Mouse (Mus musculus): Measurements from ENCODE around the gene Sash3. TPM values are rescaled to one million over a fixed set of nuclear protein-coding genes. Genes with fewer than 3 reads are reported as not detected.
A peak's percentile ranks its signal among the peaks of the same experiment; 100 is the strongest.

Gene Sash3
- 100 to 1,000 TPM; 332 to 499 TPM for polyA plus RNA-seq (2017; shearing (Covaris generic))

- ATAC-seq = peak; percentile 65
Observed at GRCm38 (mm10) chrX:48146262-48146661, at the start of gene Sash3. TSS of gene Sash3 (plus strand) at chrX:48146436.

- no peak for ATAC-seq
Observed at GRCm38 (mm10) chrX:48096580-48096979, 49.7 kb upstream of the Sash3 start.

- ATAC-seq = peak; percentile 94
Observed at GRCm38 (mm10) chrX:48098470-48099129, 47.6 kb upstream of the Sash3 start.

GRCm38 (mm10) chrX:48099871-48100270 lies 46.4 kb upstream of the Sash3 start:
- no peak for ATAC-seq

GRCm38 (mm10) chrX:48103256-48103655 lies 43.0 kb upstream of the Sash3 start:
- ATAC-seq = no peak

- ATAC-seq = no peak
Observed at GRCm38 (mm10) chrX:48104736-48105441, 41.3 kb upstream of the Sash3 start.

- no peak for ATAC-seq
Observed at GRCm38 (mm10) chrX:48106226-48106625, 40.0 kb upstream of the Sash3 start.

GRCm38 (mm10) chrX:48108394-48109315 lies 37.6 kb upstream of the Sash3 start, which contains the start of gene Xpnpep2:
TSS of gene Xpnpep2 (plus strand) at chrX:48108725.
- no peak for ATAC-seq

GRCm38 (mm10) chrX:48109316-48109655 lies 37.0 kb upstream of the Sash3 start:
- ATAC-seq = no peak

- ATAC-seq = no peak
Observed at GRCm38 (mm10) chrX:48119294-48119693, 26.9 kb upstream of the Sash3 start.

GRCm38 (mm10) chrX:48124132-48125071 lies 21.8 kb upstream of the Sash3 start:
- ATAC-seq = peak; percentile 60

GRCm38 (mm10) chrX:48126903-48127476 lies 19.2 kb upstream of the Sash3 start:
- ATAC-seq = peak; percentile 14

- peak; percentile 74 for ATAC-seq
Observed at GRCm38 (mm10) chrX:48127502-48128218, 18.6 kb upstream of the Sash3 start.

GRCm38 (mm10) chrX:48129167-48129566 lies 17.1 kb upstream of the Sash3 start:
- ATAC-seq = no peak

- peak; percentile 35 for ATAC-seq
Observed at GRCm38 (mm10) chrX:48136935-48137334, 9.3 kb upstream of the Sash3 start.

- ATAC-seq = no peak
Observed at GRCm38 (mm10) chrX:48138011-48138410, 8.2 kb upstream of the Sash3 start.

- ATAC-seq = peak; percentile 33
Observed at GRCm38 (mm10) chrX:48138539-48139275, 7.5 kb upstream of the Sash3 start.

GRCm38 (mm10) chrX:48139368-48140285 lies 6.6 kb upstream of the Sash3 start:
- ATAC-seq = no peak

- no peak for ATAC-seq
Observed at GRCm38 (mm10) chrX:48140286-48140877, 5.9 kb upstream of the Sash3 start.
